Mouse (Mus musculus) liver, adult 2 months (tissue): ENCODE results near the gene Zmym1. TPM values are rescaled to one million over a fixed set of nuclear protein-coding genes. Genes with fewer than 3 reads are reported as not detected.
"Not testable (repeated sequence)": the region's sequence is repeated elsewhere in the genome, so short reads cannot be mapped to it uniquely, and the experiment has no call there.

ENCODE experiments used
- DNase-seq: peaks from one replicate; pipeline ENCODE4 v3.0.0-alpha.2; 2011; ENCODE audit warnings: low read depth, low spot score; ENCODE audit errors: extremely low read depth
- H3K27ac ChIP-seq: fragments of 200-500 bp; replicated peaks from 2 replicates; pipeline ENCODE4 v1.5.1; 2012; ENCODE audit warnings: low read depth, mild to moderate bottlenecking, control low read depth, inconsistent platforms, low read length; ENCODE audit not compliant: insufficient read depth
- H3K27me3 ChIP-seq: fragments of 200-500 bp; 2 replicates; pipeline ENCODE4 v1.6.1; 2012; ENCODE audit warnings: mild to moderate bottlenecking, moderate library complexity, low read length, inconsistent platforms; ENCODE audit not compliant: control insufficient read depth, insufficient read depth
- H3K36me3 ChIP-seq: fragments of 200-500 bp; 2 replicates; pipeline ENCODE4 v1.6.1; 2012; ENCODE audit warnings: low read length, inconsistent platforms; ENCODE audit not compliant: control insufficient read depth, insufficient read depth
- H3K4me1 ChIP-seq: fragments of 200-500 bp; 2 replicates; pipeline ENCODE4 v1.6.1; 2011; ENCODE audit warnings: low read length; ENCODE audit not compliant: control insufficient read depth, insufficient read depth
- H3K4me3 ChIP-seq: fragments of 200-500 bp; 2 replicates; pipeline ENCODE4 v1.5.1; 2011; ENCODE audit warnings: low read depth, mild to moderate bottlenecking, control low read depth, low read length, moderate library complexity; ENCODE audit not compliant: insufficient read depth
- H3K79me2 ChIP-seq: fragments of 200-500 bp; 2 replicates; pipeline ENCODE4 v1.6.1; 2012; ENCODE audit warnings: inconsistent platforms, mild to moderate bottlenecking, low read length, moderate library complexity; ENCODE audit not compliant: control insufficient read depth, insufficient read depth
- H3K9ac ChIP-seq: fragments of 200-500 bp; 2 replicates; pipeline ENCODE4 v1.6.1; 2012; ENCODE audit warnings: low read depth, mild to moderate bottlenecking, control low read depth, inconsistent platforms, low read length
- CTCF ChIP-seq: fragments of 200-500 bp; IDR thresholded peaks from 2 replicates; pipeline ENCODE4 v1.5.1; 2011; ENCODE audit warnings: low read depth, low read length, control low read depth
- POLR2A ChIP-seq: fragments of 200-500 bp; IDR thresholded peaks from 2 replicates; pipeline ENCODE4 v1.6.1; 2011; ENCODE audit warnings: low read length, control low read depth; ENCODE audit not compliant: insufficient read depth; ENCODE audit errors: extremely low read depth
- WGBS: fragments of 180-500 bp; shearing (Covaris S2); methylation state at CpG from one replicate; pipeline ENCODE4 v1.1.7; 2018; 5-methylcytosine and 5-hydroxymethylcytosine counted together
- polyA plus RNA-seq: library from polyadenylated mRNA; depleted of rRNA; stranded (reverse); fragments of >200 nt; gene quantifications from 2 replicates; pipeline ENCODE4 v1.2.3, GENCODE M21; 2012; rRNA removed
- total RNA-seq: library from RNA; depleted of rRNA; stranded (reverse); fragments of >200 nt; gene quantifications from 2 replicates; pipeline ENCODE4 v1.2.3, GENCODE M21; 2014; rRNA removed

Zmym1 gene
- total and polyA plus RNA-seq, 2 experiments = 0.62 to 5.0 TPM

GRCm38 (mm10) chr4:127015294-127015993 lies 45.5 kb downstream of the Zmym1 start:
- H3K36me3 ChIP-seq, H3K4me1 ChIP-seq, H3K27me3 ChIP-seq, H3K27ac ChIP-seq, H3K4me3 ChIP-seq, H3K79me2 ChIP-seq, H3K9ac ChIP-seq: not testable (repeated sequence)
- peak; percentile 66 for DNase-seq
- TF ChIP-seq CTCF = peak; percentile 82
- 30% methylated on average over 14 of the region's 26 CpGs for WGBS

- H3K79me2 ChIP-seq = no peaks in the 10 kb centered on the region
- no peak for DNase-seq
- no peaks in the 10 kb centered on the region for H3K27me3 ChIP-seq
- H3K36me3 ChIP-seq = no peaks in the 10 kb centered on the region
- H3K9ac ChIP-seq = no peak overlapping the region
- no peaks in the 10 kb centered on the region; the same call in 1 of the 2 replicates for H3K4me1 ChIP-seq
- H3K4me3 ChIP-seq = no peak overlapping the region
- 35% methylated on average over 25 of the region's 25 CpGs for WGBS
- TF ChIP-seq CTCF (no peak), POLR2A (no peak)
- H3K27ac ChIP-seq = no peak overlapping the region
Measured at GRCm38 (mm10) chr4:127005113-127005936, 55.6 kb downstream of the Zmym1 start.

GRCm38 (mm10) chr4:127004384-127004783 lies 56.6 kb downstream of the Zmym1 start:
- Histone ChIP-seq H3K9ac (no peak overlapping the region), H3K4me1 (no peaks in the 10 kb centered on the region; the same call in 1 of the 2 replicates), H3K36me3 (no peaks in the 10 kb centered on the region), H3K27me3 (no peaks in the 10 kb centered on the region), H3K4me3 (no peak overlapping the region), H3K27ac (no peak overlapping the region), H3K79me2 (no peaks in the 10 kb centered on the region)
- 91% methylated on average over 3 of the region's 3 CpGs for WGBS
- TF ChIP-seq POLR2A = no peak
- no peak for TF ChIP-seq CTCF
- no peak for DNase-seq

- Histone ChIP-seq H3K9ac (no peak overlapping the region), H3K27ac (no peak overlapping the region), H3K79me2 (no peaks in the 10 kb centered on the region), H3K4me1 (no peaks in the 10 kb centered on the region; the same call in 1 of the 2 replicates), H3K4me3 (no peak overlapping the region), H3K36me3 (no peaks in the 10 kb centered on the region), H3K27me3 (no peaks in the 10 kb centered on the region)
- TF ChIP-seq CTCF (no peak), POLR2A (no peak)
- WGBS = 76% methylated on average over 8 of the region's 8 CpGs
- DNase-seq = no peak
Measured at GRCm38 (mm10) chr4:127000601-127001105, 60.3 kb downstream of the Zmym1 start.

GRCm38 (mm10) chr4:126999372-126999771 lies 61.6 kb downstream of the Zmym1 start:
- not testable (repeated sequence) for H3K9ac ChIP-seq, H3K79me2 ChIP-seq, H3K27ac ChIP-seq, H3K4me3 ChIP-seq, H3K36me3 ChIP-seq, DNase-seq, H3K4me1 ChIP-seq, H3K27me3 ChIP-seq
- 97% methylated on average over 16 of the region's 16 CpGs for WGBS

Other genes starting within 250 kb of the Zmym1 start
- gene Zmym4, start 93.0 kb downstream of the Zmym1 start, total RNA-seq = 10.0 and 11.1 TPM in 2 replicates
- gene Zmym4, start 93.0 kb downstream of the Zmym1 start, polyA plus RNA-seq = 1.6 and 1.7 TPM in 2 replicates
- 49.3 and 50.9 TPM in 2 replicates for gene Sfpq, start 39.8 kb downstream of the Zmym1 start, total RNA-seq
- 11.1 and 12.6 TPM in 2 replicates for gene Sfpq, start 39.8 kb downstream of the Zmym1 start, polyA plus RNA-seq
- 6.8 and 7.2 TPM in 2 replicates for gene Zmym6, start 16.2 kb upstream of the Zmym1 start, total RNA-seq
- 0.98 and 1.4 TPM in 2 replicates for gene Zmym6, start 16.2 kb upstream of the Zmym1 start, polyA plus RNA-seq
- 11.1 and 11.5 TPM in 2 replicates for gene Tmem35b, start 62.5 kb upstream of the Zmym1 start, total RNA-seq
- 11.4 and 11.8 TPM in 2 replicates for gene Tmem35b, start 62.5 kb upstream of the Zmym1 start, polyA plus RNA-seq
- gene Dlgap3, start 108.1 kb upstream of the Zmym1 start, total RNA-seq = not detected in 2 replicates
- gene Dlgap3, start 108.1 kb upstream of the Zmym1 start, polyA plus RNA-seq = 0.05 and 0.06 TPM in 2 replicates
- gene Smim12, start 182.6 kb upstream of the Zmym1 start, total RNA-seq = 24.4 and 27.1 TPM in 2 replicates
- gene Smim12, start 182.6 kb upstream of the Zmym1 start, polyA plus RNA-seq = 24.1 and 32.3 TPM in 2 replicates